Mouse (Mus musculus): ENCODE results near the gene Tssc4.
A peak's percentile ranks its signal among the peaks of the same experiment; 100 is the strongest.

Gene Tssc4

DNA sequence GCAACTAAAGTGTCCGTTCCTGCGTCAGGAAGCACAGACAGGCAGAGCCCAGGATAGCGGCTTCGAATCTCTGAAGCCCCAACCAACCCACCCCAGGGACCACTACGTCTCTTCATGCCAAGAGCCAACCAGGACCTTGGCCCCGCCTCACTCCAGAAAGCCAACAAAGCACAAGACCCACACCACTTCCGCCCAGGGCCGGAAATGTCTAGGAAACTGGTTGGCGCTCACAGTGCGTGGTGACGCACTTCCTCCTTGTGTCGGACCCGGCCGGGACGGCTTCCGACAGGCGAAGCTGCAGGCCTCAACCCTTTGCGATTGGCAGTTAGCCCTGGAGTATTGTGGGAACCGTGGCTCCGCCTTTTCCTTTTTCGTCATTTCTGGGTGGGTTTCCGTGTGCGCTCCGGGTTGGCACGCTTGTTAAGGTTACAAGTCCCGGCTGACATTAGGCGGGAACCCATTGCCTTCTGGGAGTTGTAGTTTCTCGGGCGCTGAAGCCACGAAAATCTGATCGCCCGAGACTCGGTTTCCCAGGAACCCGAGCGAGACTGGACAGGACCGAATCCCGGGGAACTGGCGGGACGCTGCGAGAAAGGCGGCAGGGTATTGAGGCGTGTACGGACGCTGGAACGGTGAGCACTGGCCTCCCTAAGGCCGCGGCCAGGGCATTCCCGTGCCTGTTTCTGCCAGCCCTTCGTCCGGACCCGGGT lies at the start of gene Tssc4:
TSS of gene Tssc4 (plus strand) at position 368 of the 710 bp plus-strand sequence.
- DNase-seq = peak; percentile 95 to 98

DNA sequence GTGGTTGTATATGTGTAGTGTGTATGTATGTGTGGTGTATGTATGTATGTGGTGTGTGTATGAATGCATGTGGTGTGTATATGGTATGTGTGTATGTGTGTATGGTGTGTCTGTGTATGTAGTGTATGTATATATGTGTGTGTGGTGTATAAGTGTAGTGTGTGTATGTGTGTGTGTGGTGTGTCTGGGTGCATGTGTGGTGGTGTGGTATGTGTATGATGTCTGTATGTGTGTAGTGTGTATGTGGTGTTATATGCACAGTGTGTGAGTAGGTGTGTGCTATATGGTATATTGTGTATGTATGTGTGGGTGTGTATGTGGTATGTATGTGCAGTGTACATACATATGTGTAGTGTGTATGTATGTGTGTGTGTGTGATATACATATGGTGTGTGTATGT lies 49.0 kb upstream of the Tssc4 start:
- DNase-seq = no peak

DNA sequence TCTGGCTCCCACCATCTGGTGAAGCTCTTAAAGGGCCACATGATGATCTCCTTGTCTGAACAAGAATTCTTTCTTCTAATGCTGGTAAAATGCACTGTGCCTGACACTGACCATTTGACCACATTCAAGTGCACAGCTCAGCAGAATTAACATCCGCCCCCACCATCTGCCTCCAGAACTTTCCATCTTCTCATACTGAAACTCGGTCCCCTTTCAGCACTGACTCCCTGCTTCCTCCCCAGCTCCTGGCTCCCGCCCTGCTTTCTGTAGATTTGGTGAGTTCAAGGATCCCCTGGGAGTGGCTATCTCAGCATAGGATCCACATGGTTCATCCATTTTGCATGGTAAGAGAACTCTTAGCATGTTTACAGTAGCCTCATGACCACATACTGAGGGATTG lies 48.3 kb upstream of the Tssc4 start:
- no peak for DNase-seq

DNA sequence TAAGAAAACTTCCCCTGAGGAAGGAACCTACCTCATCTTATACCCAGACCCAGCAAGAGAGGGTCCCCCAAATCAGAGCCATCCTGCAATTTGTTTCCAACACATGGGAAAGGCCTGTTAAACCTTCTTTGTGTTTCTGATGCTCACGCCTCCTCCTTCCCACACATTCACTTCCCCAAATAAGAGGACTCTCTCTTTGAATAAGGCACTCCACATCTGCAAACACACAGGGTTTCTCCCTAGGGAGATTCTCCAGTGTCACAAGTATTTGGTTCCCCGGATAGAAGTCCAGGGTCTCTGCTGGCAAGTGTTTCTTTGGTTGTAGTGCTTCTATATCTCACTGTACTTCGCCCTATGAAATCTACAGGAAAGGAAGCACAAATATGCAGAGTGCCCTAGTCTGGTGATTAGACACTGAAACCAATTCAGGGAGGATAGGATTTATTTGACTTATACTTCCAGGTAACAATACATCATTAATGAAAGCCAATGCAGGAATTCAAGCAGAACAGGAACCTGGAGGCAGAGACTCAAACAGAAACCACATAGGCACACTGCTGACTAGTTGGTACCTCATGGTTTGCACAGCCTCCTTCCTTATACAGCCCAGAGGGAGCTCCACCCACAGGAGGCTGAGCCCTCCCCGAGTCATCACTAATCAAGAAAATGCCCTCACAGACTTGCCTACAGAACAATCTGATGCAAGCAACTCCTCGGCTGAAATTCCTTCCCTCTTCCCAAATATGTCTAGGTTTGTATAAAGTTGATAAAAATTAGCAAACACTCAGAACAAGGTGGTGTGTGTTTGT lies 47.5 kb upstream of the Tssc4 start:
- DNase-seq = no peak

DNA sequence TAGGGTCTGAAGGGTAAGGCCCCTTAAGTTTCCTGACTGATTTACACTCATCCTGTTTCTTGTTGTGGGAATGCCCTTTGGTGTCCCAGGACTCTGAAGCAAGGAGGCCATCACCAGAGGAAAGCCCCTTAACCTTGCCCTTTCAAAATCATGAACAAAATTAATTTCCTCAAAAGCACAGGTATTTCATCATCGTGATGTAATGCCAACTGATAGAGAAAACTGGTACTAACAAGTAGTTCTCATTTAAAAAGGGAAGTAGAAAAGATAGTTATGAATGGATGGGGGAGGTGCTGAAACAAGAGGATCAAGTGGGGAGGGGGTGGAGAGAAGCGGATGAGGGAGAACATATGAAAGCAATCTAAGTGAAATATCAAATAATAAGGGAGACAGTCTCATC lies 45.5 kb upstream of the Tssc4 start:
- no peak for DNase-seq

DNA sequence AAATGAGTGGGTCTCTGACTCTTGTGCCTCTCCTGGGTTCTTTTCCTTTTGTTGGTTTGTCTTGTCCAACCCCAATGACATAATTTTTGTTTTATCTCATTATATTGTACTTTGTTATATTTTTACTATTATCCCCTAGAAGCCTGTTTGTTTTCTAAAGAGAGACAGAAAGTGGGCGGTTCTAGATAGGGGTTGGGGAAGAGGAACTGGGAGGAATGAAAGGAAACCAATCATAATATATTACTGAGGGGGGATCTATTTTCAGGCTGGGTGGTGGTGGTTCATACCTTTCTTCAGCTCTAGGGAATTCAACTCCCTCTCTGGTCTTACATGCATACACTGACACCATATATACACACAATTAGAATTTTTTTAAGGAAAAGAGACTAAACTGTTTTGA lies 44.8 kb upstream of the Tssc4 start:
- DNase-seq = no peak

DNA sequence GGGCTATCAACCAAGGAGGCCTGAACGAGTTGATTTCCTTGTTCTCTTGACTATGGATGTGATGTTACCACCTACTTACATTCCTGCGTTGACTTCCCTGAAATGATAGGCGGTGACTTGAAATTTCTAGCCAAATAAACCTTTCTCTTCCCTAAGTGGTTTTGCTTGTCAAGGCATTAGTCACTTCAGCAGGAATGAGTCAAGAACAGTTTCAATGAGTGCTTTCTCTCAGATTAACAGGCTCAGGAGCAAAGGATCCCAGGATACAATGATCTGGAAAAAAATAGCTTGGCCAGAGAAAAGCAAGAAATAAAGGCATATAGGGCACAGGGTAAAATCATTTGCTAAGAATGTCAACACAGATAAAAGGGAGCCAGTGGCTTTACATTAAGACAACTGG lies 43.6 kb upstream of the Tssc4 start:
- no peak for DNase-seq

DNA sequence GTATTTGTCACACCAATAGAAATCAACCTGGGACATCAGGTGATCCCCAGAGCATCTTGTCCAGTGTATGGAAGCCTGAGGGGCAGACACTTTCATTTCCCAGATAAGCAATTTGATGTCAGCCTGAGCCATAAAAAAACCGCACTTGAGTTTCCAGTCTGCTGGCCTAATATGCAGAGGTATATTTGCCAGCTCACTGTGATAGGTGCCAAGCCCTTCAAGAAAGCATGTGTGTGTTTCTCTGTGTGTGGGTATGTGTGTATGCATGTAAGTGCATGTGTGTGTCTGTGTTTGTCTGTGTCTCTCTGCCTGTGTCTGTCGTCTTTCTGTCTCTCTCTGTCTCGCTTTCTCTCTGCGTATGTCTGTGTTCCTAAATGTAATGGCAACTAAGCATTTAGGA lies 41.9 kb upstream of the Tssc4 start:
- no peak for DNase-seq

DNA sequence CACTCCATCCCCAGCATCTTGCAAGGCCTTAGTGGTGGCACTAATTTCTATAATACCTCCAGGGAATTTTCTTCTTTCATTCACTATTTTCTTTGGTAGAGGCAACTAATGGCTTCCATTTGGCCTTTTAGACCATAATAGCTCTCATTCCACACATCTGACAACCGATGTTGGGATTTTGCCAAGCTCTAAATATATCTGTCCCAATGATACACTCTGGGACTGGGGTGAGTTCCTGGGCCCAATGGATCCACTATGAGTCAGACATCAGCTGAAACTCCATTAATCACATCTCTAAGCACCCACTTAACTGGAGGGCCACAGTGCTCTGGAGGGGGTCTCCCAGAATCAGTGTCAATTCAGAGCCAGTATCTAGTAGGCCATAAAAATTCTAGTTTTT lies 37.2 kb upstream of the Tssc4 start:
- DNase-seq = no peak

DNA sequence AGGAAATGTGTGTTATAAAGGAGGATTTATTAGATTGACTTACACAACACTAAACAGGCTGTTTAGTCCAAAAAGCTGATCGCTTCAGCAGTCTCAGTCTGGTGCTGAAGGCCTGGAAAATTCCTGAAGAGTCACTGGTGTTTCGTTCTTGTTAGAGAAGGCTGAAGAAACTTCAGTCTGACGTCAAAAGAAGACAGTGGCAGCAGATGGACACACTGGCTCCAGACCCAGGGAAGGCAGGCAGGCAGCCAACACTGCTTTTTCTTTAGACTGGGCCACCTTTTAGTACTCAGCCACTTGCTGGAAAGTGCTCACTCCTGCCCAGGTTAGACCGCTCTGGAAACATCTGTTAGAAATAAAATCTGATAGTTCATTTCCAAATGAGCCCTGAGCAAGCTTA lies 35.5 kb upstream of the Tssc4 start:
- no peak for DNase-seq

DNA sequence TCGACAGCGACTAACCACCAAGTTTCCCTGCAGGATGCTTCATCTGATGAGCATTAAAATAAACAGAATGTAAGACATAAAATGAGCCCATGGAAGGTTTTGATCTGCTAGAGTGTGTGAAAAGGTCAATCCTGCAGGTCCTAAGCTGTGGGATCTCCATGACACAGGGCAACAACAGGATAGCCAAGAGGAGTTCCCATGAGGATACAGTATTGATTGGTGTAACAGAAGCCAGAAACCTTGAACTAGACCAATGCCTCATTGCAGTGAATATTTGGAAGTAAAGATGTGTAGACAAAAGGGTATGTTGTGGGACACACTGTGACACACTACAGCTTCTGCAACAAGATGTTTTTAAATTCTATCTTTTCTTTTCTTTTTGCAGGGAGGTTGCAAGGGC lies 34.9 kb upstream of the Tssc4 start:
- no peak for DNase-seq

DNA sequence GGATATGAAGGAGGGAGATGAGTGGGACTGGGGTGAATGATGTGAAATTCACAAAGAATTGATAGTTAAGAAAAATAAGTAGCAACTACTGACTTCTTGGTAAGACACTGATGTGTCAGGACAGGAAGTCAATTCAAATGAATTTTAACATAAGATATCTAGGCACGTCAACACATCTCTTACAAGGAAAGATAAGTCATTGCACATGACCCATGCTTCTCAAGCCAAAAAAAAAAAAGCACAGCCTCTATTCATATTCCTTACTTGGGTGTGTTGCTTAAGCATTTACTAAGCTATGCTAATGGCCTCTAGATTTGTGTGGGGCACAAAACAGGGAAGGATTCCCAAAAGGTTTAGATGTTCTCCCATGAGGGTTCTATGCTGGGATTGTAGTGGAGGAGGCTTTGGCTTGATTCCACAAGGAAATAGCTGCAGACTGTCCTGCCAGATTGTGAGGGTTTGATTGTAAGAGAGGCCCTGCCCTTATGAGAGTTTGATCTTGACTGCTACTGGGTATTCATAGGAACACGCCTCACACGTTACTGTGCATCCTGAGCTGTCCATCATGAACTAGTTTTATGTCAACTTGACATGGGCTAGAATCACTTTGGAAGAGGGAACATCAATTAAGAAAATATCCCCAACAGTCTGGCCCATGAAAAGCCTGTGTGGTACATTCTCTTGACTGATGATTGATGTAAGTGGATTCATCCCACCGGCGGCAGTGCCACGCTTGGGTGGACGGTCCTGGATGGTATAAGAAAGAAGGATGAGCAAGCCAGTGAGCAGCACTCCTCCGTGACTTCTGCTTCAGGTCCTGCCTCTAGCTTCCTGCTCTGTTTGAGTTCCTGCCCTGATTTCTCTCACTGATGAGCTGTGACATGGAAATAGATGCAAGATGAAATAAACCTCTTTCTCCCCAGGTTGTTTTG lies 34.3 kb upstream of the Tssc4 start:
- no peak for DNase-seq

DNA sequence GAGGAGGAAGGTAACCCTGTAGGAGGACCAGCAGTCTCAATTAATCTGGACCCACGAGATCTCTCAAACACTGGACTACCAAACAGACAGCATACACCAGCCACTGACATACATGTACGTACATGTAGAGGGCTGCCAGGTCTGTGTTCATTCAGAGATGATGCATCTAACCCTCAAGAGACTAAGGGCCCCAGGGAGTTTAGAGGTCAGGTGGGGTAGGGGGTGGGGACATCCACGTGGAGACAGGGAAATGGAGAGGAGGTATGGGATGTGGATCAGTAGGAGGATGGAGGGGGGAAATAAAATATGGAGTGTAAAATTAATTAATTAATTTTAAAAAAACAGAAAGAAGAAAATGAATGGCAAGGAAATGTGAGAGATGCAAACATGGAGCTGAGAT lies 32.3 kb upstream of the Tssc4 start:
- no peak for DNase-seq

DNA sequence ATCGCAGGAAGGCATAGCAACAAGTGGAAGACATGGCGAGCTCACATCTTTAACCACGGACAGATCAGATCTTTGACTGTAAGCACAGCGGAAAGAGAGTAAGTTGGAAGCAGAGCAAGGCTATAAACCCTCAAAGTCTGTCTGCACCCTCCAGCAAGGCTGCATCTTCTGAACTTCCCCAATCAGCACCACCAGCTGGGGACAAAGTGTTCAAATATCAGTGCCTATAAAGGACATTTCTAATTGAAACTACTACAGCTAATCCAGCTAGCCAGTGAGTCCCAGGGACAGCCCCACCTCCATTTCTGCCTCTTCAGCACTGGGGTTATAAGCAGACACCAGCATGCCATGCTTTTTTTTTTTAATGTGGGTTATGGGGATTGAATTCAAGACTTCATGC lies 31.7 kb upstream of the Tssc4 start:
- DNase-seq = no peak

DNA sequence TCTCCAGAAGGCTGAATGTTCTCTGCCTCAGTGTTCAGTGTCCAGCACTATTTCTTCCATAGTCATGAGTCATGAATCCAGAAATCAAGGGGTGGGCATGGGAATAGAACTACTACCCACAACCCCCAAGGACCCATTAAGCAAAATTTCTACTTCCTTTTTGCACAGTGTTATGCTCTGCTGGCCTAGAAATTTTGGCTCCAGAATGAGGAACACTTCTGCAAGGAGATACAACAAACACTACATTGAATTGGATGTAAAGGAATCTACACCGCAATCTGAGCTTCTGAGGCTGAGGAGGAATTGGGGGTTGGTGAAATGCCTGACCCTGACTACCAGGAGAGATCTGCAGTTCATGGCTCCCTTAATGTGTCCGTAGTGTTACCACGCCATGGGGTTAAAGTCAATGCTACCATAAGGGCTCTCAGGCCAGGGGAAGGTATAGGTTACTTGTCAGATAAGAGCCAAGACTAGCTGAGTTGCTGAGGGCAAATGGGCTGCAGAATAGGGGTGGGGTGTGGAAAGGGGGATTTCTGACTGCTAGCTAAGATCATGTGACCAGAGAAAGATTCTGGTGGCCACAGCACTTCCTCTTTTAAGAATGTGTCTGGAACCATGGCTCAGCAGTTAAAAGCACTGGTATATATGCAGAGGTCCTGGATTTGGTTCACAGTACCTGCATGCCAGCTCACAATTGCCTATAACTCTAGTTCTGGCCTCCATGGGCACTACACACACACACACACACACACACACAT lies 30.7 kb upstream of the Tssc4 start:
- no peak for DNase-seq

DNA sequence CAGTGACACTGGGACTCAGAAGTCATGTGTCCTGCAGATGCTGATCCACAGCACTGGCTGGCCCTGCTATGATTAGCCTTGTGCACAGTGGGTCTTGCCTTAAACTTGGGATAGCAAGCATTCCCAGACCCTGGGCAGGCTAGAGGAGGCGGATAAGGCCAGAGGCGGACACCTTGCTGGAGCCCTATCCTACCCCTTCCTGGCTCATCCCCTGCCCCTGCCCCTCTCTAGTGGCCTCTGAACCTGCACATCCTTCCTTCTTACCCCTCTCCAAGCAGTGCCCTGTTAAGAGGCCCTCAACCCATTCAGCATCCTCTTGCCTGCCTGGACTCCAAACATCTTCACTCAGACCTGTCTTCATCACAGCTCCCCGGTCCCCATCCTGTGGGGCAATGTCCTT lies 28.5 kb upstream of the Tssc4 start:
- DNase-seq = no peak

DNA sequence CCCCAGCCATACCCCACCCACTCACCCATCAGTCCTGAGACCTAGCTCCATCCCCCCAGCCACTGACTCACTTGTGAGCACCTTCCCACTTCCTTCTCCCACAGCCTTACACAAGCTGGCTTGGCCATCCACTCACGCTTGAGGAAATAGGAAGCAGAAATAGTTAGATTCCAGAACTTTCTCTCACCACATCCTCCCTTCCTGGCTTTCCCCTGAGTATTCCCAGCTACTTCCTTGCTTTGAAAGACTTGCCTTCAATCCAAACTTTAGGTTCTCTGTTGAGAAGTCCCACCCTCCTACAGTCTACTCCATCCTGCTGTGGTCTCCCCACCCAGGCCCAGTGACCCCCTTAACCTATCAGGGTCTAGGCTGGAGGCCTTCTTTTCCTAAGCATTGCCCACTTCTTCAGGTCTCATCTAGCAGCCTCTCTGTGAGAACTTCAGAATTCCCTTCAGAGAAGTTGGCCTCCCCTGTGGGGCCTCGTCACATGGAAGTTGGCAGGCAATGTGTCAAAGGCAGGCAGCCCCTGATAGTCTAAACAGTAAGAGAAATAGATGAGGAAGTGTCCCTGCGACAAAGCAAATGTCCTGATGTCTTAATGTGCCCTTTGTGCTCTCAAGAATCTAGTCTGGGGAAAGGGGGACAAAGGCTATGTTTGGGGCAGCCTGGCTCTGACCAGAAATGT lies 27.8 kb upstream of the Tssc4 start:
- no peak for DNase-seq

DNA sequence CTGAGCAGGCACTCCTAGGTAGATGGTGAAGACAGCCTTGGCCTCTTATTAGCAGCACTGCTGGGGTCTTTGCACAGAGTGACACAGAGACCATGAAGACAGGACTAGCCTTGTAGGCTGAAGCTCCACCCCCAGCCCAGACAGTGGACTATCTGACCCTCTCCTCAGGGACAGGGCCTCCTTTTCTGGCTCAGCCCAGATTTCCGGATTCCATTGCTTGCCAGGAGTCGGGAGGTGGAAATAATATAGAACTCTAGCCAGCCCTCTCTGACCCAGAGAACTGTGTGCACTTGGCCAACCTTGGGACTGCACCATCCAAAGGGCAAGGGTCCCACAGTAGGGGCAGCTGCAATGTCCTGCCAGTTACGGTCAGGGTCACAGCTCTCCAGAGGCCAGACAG lies 27.0 kb upstream of the Tssc4 start:
- no peak for DNase-seq

DNA sequence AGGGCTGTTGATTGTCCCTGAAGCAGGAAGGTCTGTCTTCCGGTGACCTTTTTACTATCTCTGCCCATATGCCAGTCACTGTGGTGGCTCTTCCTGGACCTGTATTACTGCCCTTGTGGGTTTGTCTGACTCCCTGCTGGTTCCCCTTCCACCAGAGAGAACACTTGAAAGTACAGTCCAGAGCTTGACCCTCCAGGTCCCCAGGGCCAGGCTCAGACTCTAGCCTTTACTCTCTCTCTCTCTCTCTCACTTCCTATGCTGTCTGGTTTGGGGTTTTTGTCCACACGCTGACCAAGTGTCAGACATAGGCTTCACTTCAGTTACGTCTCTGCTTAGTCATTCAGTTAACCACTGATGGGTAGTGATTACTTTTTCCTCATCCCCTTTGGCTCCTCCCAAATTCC lies 26.1 kb upstream of the Tssc4 start:
- no peak for DNase-seq

DNA sequence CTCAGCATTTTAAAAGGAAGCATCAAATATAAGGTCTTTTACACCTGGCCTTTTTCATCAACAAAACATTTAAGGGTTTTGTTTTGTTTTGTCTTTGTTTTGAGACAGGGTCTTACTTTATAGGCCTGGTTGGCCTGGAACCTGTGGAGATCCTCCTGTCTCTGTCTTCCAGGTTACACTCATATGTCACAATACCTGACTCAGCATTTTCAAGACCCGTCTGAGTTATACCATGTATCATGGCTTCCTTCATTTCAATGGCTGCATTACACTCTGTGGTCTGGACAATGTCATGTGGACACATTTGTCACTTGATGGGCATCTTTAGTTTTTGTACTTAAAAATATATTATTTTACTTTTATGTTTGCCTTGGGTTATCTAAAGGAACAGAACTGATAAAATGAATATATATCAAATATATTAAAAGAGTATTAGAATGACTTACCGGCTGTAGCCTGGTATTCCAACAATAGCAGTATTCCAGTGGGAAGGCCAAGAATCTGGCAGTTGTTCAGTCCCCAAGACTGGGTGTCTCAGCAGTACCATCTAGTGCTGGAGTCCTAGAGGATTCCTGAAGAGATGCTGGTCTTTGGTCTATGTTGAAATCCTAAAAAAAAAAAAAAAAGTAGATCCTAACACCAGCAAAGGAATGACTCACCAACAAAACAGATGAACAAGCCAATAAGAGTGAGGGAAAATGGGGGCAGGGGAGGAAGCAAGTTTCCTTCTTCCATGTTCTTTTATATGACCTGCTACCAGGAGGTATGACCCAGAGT lies 24.8 kb upstream of the Tssc4 start:
- no peak for DNase-seq

DNA sequence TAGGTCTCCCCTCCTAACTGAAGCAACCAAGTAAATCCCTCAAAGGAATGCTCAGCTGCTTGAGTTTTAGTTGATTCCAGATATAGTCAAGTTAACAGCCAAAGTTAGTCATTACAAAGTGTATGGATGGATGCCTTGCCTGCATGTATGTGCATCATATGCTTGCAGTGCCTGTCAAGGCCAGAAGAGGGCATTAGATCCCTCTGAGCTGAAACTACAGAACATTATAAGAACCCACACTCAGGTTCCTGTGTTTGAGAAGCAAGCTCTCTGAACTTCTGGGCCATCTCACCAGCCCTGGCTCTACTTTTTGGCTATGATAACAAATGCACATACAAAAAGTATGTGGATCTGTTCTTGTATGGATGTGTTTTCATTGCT lies 24.2 kb upstream of the Tssc4 start:
- DNase-seq = no peak

Measured in thymus, adult 18-20 months (tissue).